Mouse (Mus musculus) adrenal gland, postnatal 4 days (tissue): ENCODE measurements around the gene Hgd. TPM values are rescaled to one million over a fixed set of nuclear protein-coding genes. Genes with fewer than 3 reads are reported as not detected.

Experiments used
- DNase-seq, 2 experiments: peaks; one replicate each; pipeline ENCODE4 v3.0.0; 2021 to 2022; ENCODE audit warnings: low spot score in 2 of 2, mixed read lengths in 2 of 2
- total RNA-seq, 2 experiments: library from RNA; stranded (reverse); gene quantifications; 2 replicates each; pipeline ENCODE4 v1.2.3; 2021

Gene Hgd
- total RNA-seq, 2 experiments from 2014 or later = 4.0 to 16.9 TPM

DNA sequence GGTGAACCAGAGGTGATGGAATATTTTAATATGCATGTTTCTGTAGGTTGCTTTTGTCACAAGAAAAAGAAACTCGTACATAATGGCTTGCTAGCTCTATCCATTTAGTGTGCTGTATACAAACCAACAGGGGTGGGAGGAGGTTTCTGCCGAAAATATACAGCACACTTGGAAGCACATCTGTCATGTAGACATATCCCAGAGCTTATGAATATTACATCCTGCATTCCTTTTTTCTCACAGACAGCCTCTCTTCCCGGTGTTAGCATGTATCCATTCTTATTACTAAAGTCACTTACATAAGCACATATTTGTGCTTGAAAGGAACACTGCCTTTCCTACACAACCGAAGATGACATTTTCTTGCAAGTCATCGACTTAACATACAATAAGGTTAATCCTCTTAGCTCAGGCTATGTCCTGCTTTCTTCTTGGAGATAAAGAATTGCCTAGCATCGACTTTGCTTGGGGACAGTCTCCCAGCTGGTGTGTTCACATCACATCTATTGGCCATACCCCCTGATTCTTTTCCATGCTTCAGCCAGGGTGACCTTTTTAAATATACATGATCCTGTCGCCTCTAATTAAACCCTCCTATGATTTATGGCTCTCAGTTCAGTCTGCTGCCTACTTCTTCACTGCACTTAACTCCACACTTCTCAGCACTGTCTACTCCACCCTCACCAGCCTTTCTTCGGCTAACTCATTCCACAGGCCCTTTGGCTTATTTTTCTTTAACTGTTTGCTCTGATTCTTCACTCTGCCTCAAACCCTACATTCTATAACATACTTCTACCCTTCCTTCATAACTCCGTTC lies 83.9 kb downstream of the Hgd start:
- DNase-seq = no peak

- no peak for DNase-seq
These were observed 85.5 kb downstream of the Hgd start for GRCm38 (mm10) chr16:37665394-37665935.

GRCm38 (mm10) chr16:37670666-37671283 lies 90.8 kb downstream of the Hgd start:
- no peak for DNase-seq

- no peak for DNase-seq
These were observed 95.4 kb downstream of the Hgd start for GRCm38 (mm10) chr16:37675326-37675725.

- DNase-seq = no peak
These were observed 96.2 kb downstream of the Hgd start for GRCm38 (mm10) chr16:37676024-37676676.

GRCm38 (mm10) chr16:37676677-37677072 lies 96.7 kb downstream of the Hgd start:
- DNase-seq = no peak

GRCm38 (mm10) chr16:37677586-37677985 lies 97.6 kb downstream of the Hgd start:
- DNase-seq = no peak

DNA sequence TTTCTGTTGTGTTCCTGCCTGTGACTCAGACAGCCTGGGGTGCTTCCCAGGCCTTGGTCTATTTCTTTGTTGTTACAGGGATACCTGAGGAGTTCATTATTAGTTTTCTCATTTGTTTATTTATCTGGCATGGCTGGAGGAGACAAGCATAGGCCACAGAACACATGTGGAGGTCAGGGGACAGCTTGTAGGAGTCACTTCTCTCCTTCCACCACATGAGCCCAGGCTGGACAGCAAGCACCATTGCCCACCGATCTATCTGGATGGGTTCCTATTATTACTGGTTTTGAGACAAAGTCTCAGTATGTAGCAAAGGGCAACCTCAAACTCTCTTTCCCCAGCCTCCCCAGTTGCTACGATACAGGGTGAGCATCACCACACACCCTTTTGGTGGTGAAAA lies 100.3 kb downstream of the Hgd start:
- no peak for DNase-seq

DNA sequence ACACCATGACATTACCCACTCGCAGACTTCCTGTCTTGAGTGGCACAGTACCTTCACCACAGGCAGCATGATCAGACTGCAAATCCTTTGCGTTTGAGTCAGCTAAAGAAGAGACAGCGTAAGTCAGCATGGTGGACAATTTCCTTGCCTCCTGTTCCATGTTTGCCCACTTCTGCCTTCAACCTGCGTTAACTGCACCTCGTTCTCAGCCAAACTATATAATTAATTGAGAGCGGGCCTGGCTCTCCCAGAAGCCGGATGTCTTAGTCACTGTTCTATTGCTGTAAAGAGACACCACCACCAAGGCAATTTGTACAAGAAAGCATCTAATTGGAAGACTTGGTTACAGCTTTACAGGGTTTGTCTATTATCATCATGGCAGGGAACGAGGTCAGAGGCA lies 100.9 kb downstream of the Hgd start:
- no peak for DNase-seq

Other genes starting within 250 kb of the Hgd start
- 1 to 10 TPM; 2.6 to 4.0 TPM for gene Stxbp5l, start 195.2 kb upstream of the Hgd start, total RNA-seq
- 10 to 100 TPM; 15.6 to 16.6 TPM for gene Gtf2e1, start 40.4 kb upstream of the Hgd start, total RNA-seq
- 10 to 100 TPM; 19.8 to 20.3 TPM for gene Rabl3, start 40.3 kb upstream of the Hgd start, total RNA-seq
- 100 to 1,000 TPM; 108 to 117 TPM for gene Ndufb4, start 74.3 kb downstream of the Hgd start, total RNA-seq
- 100 to 1,000 TPM; 242 to 304 TPM for gene Fstl1, start 196.7 kb downstream of the Hgd start, total RNA-seq